Mouse (Mus musculus) kidney, postnatal 0 days (tissue): ENCODE measurements around the gene Fam129b. TPM values are rescaled to one million over a fixed set of nuclear protein-coding genes. Genes with fewer than 3 reads are reported as not detected.

Experiments used
- ATAC-seq: fragments of 200-750 bp; cut with Nextera tagmentation; replicated peaks from 2 replicates; pipeline ENCODE4 v1.8.0; 2017; ENCODE audit warnings: low read depth, moderate number of reproducible peaks, moderate TSS enrichment, moderate library complexity; ENCODE audit not compliant: low FRiP score
- DNase-seq: peaks from one replicate; pipeline ENCODE4 v3.0.0-alpha.2; 2016; ENCODE audit warnings: low spot score
- H3K27ac ChIP-seq: fragments of 300-500 bp; sonication (generic); 2 replicates; pipeline ENCODE4 v1.5.1; 2014; ENCODE audit warnings: mild to moderate bottlenecking
- H3K27me3 ChIP-seq: fragments of 300-500 bp; sonication (generic); 2 replicates; pipeline ENCODE4 v1.6.1; 2014; ENCODE audit warnings: low read length, mixed read lengths; ENCODE audit not compliant: insufficient read depth
- H3K36me3 ChIP-seq: fragments of 300-500 bp; sonication (generic); 2 replicates; pipeline ENCODE4 v1.6.1; 2014; ENCODE audit warnings: low read length, mixed read lengths; ENCODE audit not compliant: insufficient read depth
- H3K4me1 ChIP-seq: fragments of 300-500 bp; sonication (generic); replicated peaks from 2 replicates; pipeline ENCODE4 v1.6.1; 2014; ENCODE audit warnings: antibody characterized with exemption, low read length, mixed read lengths; ENCODE audit not compliant: insufficient read depth
- H3K4me2 ChIP-seq: fragments of 300-500 bp; sonication (generic); 2 replicates; pipeline ENCODE4 v1.6.1; 2014; ENCODE audit warnings: mild to moderate bottlenecking, low read length, moderate library complexity, mixed read lengths
- H3K4me3 ChIP-seq: fragments of 300-500 bp; sonication (generic); replicated peaks from 2 replicates; pipeline ENCODE4 v1.5.1; 2014; ENCODE audit warnings: low read depth, low read length
- H3K9ac ChIP-seq: fragments of 300-500 bp; sonication (generic); 2 replicates; pipeline ENCODE4 v1.6.1; 2014; ENCODE audit warnings: low read depth, low read length
- H3K9me3 ChIP-seq: fragments of 300-500 bp; sonication (generic); replicated peaks from 2 replicates; pipeline ENCODE4 v1.6.1; 2016; ENCODE audit warnings: low read length, inconsistent platforms, mixed read lengths
- CTCF ChIP-seq: IDR thresholded peaks from 2 replicates; pipeline ENCODE4 v1.5.1; 2016; ENCODE audit warnings: antibody characterized with exemption, low read depth, mild to moderate bottlenecking, moderate library complexity
- WGBS: fragments of 180-500 bp; shearing (Covaris S2); extraction: QIAGEN DNeasy Blood & Tissue Kit; methylation state at CpG from one replicate; pipeline ENCODE4 v1.1.7; 2014; 5-methylcytosine and 5-hydroxymethylcytosine counted together
- polyA plus RNA-seq: library from polyadenylated mRNA; unstranded; fragments of >200 nt; fragmentation: Nextera tagmentation; extraction: Ambion mirVana; gene quantifications from 2 replicates; pipeline ENCODE4 v1.2.1, GENCODE M21; 2015

Gene Fam129b
- 41.1 and 42.2 TPM in 2 replicates for polyA plus RNA-seq

GRCm38 (mm10) chr2:32875675-32876489 is at the start of gene Fam129b:
Fam129b (plus strand) TSS chr2:32876114.
- TF ChIP-seq CTCF: no peak
- peak within 1 kb of the TSS; percentile 73 for H3K4me3 ChIP-seq
- no peaks in the 10 kb centered on the region for H3K27me3 ChIP-seq
- peak within 1 kb of the TSS; percentile 91 for H3K4me2 ChIP-seq
- ATAC-seq: peak; percentile 84
- no peaks in the 10 kb centered on the region for H3K9me3 ChIP-seq
- no peaks in the 10 kb centered on the region for H3K36me3 ChIP-seq
- H3K27ac ChIP-seq: peak within 1 kb of the TSS; percentile 91
- under 1% methylated on average over 56 of the region's 68 CpGs for WGBS
- peak within 1 kb of the TSS; percentile 75 for H3K9ac ChIP-seq
- H3K4me1 ChIP-seq: peaks cover 51% of the 10 kb centered on the region
- DNase-seq: peak; percentile 94

- DNase-seq: no peak
- ATAC-seq: no peak
- no peaks in the 10 kb centered on the region for H3K36me3 ChIP-seq
- no peak for TF ChIP-seq CTCF
- no peak overlapping the region for H3K4me2 ChIP-seq
- no peaks in the 10 kb centered on the region for H3K9me3 ChIP-seq
- H3K4me1 ChIP-seq: 0 out of 2 replicates have a peak, but pooled peaks cover 5% of the 10 kb centered on the region
- no peak overlapping the region for H3K4me3 ChIP-seq
- WGBS: 80% methylated on average over 11 of the region's 11 CpGs
- no peak overlapping the region for H3K9ac ChIP-seq
- H3K27ac ChIP-seq: no peak overlapping the region
- no peaks in the 10 kb centered on the region for H3K27me3 ChIP-seq
Measured at GRCm38 (mm10) chr2:32828979-32829676, 46.8 kb upstream of the Fam129b start.

GRCm38 (mm10) chr2:32834496-32834895 is 41.4 kb upstream of the Fam129b start:
- ATAC-seq (no peak), DNase-seq (peak; percentile 87)
- Histone ChIP-seq H3K9ac (no peak overlapping the region), H3K4me1 (peaks cover 5% of the 10 kb centered on the region; the same call in 1 of the 2 replicates), H3K4me2 (peak overlapping the region; percentile 27; the same call in 1 of the 2 replicates), H3K36me3 (no peaks in the 10 kb centered on the region), H3K9me3 (no peaks in the 10 kb centered on the region), H3K27ac (peak overlapping the region; percentile 85), H3K4me3 (no peak overlapping the region), H3K27me3 (no peaks in the 10 kb centered on the region)
- WGBS: 34% methylated on average over 7 of the region's 7 CpGs
- TF ChIP-seq CTCF: no peak

GRCm38 (mm10) chr2:32835588-32835987 is 40.3 kb upstream of the Fam129b start:
- Histone ChIP-seq H3K9me3 (no peaks in the 10 kb centered on the region), H3K9ac (no peak overlapping the region), H3K36me3 (no peaks in the 10 kb centered on the region), H3K4me1 (peaks cover 5% of the 10 kb centered on the region; the same call in 1 of the 2 replicates), H3K27me3 (no peaks in the 10 kb centered on the region), H3K4me3 (no peak overlapping the region), H3K27ac (peak overlapping the region; percentile 85; the same call in 1 of the 2 replicates), H3K4me2 (no peak overlapping the region)
- DNase-seq (no peak), ATAC-seq (no peak)
- no peak for TF ChIP-seq CTCF

- H3K9me3 ChIP-seq: no peaks in the 10 kb centered on the region
- H3K27ac ChIP-seq: no peak overlapping the region
- no peak overlapping the region for H3K9ac ChIP-seq
- peaks cover 5% of the 10 kb centered on the region; the same call in 1 of the 2 replicates for H3K4me1 ChIP-seq
- no peak for TF ChIP-seq CTCF
- 58% methylated on average over 9 of the region's 9 CpGs for WGBS
- no peaks in the 10 kb centered on the region for H3K36me3 ChIP-seq
- no peaks in the 10 kb centered on the region for H3K27me3 ChIP-seq
- H3K4me2 ChIP-seq: no peak overlapping the region
- no peak for ATAC-seq
- no peak for DNase-seq
- no peak overlapping the region for H3K4me3 ChIP-seq
Measured at GRCm38 (mm10) chr2:32838147-32838884, 37.6 kb upstream of the Fam129b start.

- Histone ChIP-seq H3K4me3 (no peak overlapping the region), H3K4me1 (peaks cover 5% of the 10 kb centered on the region; the same call in 1 of the 2 replicates), H3K36me3 (no peaks in the 10 kb centered on the region), H3K27ac (no peak overlapping the region), H3K9me3 (no peaks in the 10 kb centered on the region), H3K9ac (no peak overlapping the region), H3K4me2 (no peak overlapping the region), H3K27me3 (no peaks in the 10 kb centered on the region)
- DNase-seq: no peak
- WGBS: 67% methylated on average over 2 of the region's 2 CpGs
- no peak for ATAC-seq
- no peak for TF ChIP-seq CTCF
Measured at GRCm38 (mm10) chr2:32839261-32839660, 36.7 kb upstream of the Fam129b start.
